Mouse (Mus musculus): ENCODE measurements at regions not wholly inside any gene's neighbourhood (a gene's known extent, or its start where the extent isn't known, plus 50 kb on each side); places are given as distances from the start of the nearest gene placed in this dataset.

DNA sequence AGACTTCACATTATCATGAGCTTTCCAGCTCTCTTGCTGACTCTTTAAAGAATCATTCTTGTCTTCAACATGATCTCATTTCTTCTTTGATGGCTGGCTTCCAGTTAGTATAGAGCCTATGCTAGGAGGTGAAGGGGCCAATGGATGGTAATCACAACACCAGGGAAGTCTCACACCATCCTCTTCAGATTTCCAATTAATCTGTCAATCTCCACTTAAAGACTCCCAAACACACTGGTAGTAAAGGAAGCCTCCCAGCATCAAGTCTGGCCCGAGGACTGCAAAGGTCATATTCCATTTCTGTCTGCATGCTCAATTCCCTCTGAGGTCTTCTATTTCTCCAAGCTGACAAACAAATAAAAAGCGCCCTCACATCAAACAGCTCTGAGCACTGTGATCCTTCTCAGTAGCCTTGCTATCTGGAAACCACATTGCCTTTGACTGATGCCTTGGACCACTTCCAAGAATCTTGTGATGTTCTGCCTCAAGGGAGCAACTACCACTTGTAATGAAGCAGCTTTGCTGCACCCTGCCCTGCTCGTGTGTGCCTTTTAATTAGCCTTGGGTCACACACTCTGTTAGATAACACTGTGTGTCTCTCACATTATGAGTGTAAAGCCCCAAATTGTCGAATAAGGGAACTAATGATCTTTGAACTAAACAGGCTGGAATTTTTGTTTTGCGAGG, 629.0 kb upstream of the Cdh10 start:
- DNase-seq, result peak; percentile 9

DNA sequence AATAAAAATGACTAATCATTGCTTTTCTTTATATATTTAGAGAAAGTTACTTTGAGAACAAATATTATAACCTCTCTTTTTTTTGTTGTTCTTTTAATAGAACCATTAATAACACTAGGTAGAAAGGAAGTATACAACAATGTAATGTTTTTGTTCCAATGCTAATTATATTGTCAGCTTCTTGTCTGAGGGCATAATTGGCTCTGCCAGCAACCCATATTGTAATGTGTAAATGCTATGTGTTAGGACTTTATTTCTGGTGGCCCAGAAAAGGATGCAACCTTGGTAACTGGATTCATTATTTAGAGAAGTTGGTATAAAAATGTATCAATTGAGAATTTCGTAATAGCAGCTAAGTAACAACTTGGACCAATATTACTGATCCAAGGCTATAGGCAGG, 628.3 kb upstream of the Cdh10 start:
- DNase-seq, result no peak

DNA sequence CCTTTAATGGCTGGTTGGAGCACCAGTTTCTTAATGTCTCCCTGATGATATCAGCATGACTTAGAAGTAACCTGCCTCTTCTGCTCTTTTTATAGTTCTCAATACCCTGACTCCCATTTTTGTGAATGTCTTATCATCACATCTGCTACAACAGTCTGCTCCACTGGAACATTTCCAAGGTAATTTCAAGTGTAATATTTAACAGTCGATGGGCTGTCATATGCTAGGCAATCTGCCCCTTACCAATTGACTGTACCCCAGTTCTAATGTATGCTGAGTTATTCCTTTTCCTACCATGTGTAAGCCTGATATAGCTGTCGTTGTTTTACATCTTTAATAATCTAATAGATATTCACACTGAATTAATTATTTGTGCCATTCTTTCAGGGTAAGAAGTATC, 607.6 kb upstream of the Cdh10 start:
- no peak for DNase-seq

DNA sequence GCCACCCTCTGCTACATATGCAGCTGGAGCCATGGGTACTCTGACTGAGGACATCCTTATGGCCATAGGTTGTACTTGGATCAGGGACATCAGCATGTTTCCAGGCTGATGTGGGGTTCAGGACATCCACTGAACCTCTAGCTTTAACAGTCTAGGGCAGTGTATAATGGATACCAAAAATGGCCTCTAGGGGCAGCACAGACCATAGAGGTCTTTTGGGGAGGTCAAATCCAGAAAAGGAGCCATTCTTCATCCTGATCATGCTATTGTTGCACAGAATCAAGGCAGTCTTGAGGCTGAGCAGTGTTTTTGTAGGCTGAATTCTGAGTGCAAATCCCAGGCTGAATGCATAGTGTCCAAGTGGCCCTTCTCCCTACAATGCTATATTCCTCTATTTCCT, 598.8 kb upstream of the Cdh10 start:
- DNase-seq, result no peak
